Mouse (Mus musculus): ENCODE results near the gene Aldh3b1. TPM values are rescaled to one million over a fixed set of nuclear protein-coding genes. Genes with fewer than 3 reads are reported as not detected.

The Aldh3b1 gene
- polyA plus RNA-seq, 1 experiment from 2014 or later: 0.81 TPM

GRCm38 (mm10) chr19:3884325-3884990 is 45.1 kb downstream of the Aldh3b1 start:
- H3K27ac ChIP-seq (replicated peaks): no peak overlapping the region
- DNase-seq (ENCODE audit: low spot score): no peak
- H3K4me1 ChIP-seq: no peaks in the 10 kb centered on the region
- no peaks in the 10 kb centered on the region for H3K9me3 ChIP-seq
- H3K4me3 ChIP-seq: no peak overlapping the region
- H3K27me3 ChIP-seq (replicated peaks; ENCODE audit: low read depth, poor library complexity, severe bottlenecking): no peaks in the 10 kb centered on the region
- WGBS: 83% methylated on average over 6 of the region's 6 CpGs
- H3K36me3 ChIP-seq (replicated peaks): peaks cover 61% of the 10 kb centered on the region

- Histone ChIP-seq H3K27me3 (replicated peaks; ENCODE audit: low read depth, poor library complexity, severe bottlenecking) (no peaks in the 10 kb centered on the region), H3K27ac (replicated peaks) (no peak overlapping the region), H3K4me1 (no peaks in the 10 kb centered on the region), H3K36me3 (replicated peaks) (peaks cover 52% of the 10 kb centered on the region), H3K4me3 (no peak overlapping the region), H3K9me3 (no peaks in the 10 kb centered on the region)
- no peak for DNase-seq (ENCODE audit: low spot score)
- 84% methylated on average over 4 of the region's 4 CpGs for WGBS
Measured at GRCm38 (mm10) chr19:3882214-3882613, 47.4 kb downstream of the Aldh3b1 start.

GRCm38 (mm10) chr19:3880054-3880848 is 49.4 kb downstream of the Aldh3b1 start:
- WGBS: 90% methylated on average over 6 of the region's 6 CpGs
- H3K36me3 ChIP-seq (replicated peaks): peaks cover 50% of the 10 kb centered on the region
- H3K27ac ChIP-seq (replicated peaks): no peak overlapping the region
- H3K9me3 ChIP-seq: no peaks in the 10 kb centered on the region
- no peaks in the 10 kb centered on the region for H3K27me3 ChIP-seq (replicated peaks; ENCODE audit: low read depth, poor library complexity, severe bottlenecking)
- no peak overlapping the region for H3K4me3 ChIP-seq
- H3K4me1 ChIP-seq: no peaks in the 10 kb centered on the region
- DNase-seq (ENCODE audit: low spot score): no peak

- WGBS: 85% methylated on average over 7 of the region's 7 CpGs
- no peak for DNase-seq (ENCODE audit: low spot score)
Measured at GRCm38 (mm10) chr19:3875045-3875444, 54.6 kb downstream of the Aldh3b1 start.

GRCm38 (mm10) chr19:3872373-3872772 is 57.2 kb downstream of the Aldh3b1 start:
- no peaks in the 10 kb centered on the region for H3K27me3 ChIP-seq (replicated peaks; ENCODE audit: low read depth, poor library complexity, severe bottlenecking)
- H3K4me1 ChIP-seq: peaks cover 10% of the 10 kb centered on the region; the same call in 1 of the 2 replicates
- H3K9me3 ChIP-seq: no peaks in the 10 kb centered on the region
- no peak overlapping the region for H3K27ac ChIP-seq (replicated peaks)
- DNase-seq (ENCODE audit: low spot score): no peak
- no peak overlapping the region for H3K4me3 ChIP-seq
- 87% methylated on average over 4 of the region's 4 CpGs for WGBS
- peaks cover 19% of the 10 kb centered on the region for H3K36me3 ChIP-seq (replicated peaks)

More at GRCm38 (mm10) chr19:3875045-3875444, 54.6 kb downstream of the Aldh3b1 start:
- no peaks in the 10 kb centered on the region for H3K27me3 ChIP-seq (replicated peaks; ENCODE audit: low read depth, poor library complexity, severe bottlenecking)
- H3K4me3 ChIP-seq: no peak overlapping the region
- no peaks in the 10 kb centered on the region for H3K9me3 ChIP-seq
- peaks cover 7% of the 10 kb centered on the region; the same call in 1 of the 2 replicates for H3K4me1 ChIP-seq
- H3K27ac ChIP-seq (replicated peaks): no peak overlapping the region
- H3K36me3 ChIP-seq (replicated peaks): peaks cover 27% of the 10 kb centered on the region

- Histone ChIP-seq H3K27me3 (replicated peaks; ENCODE audit: low read depth, poor library complexity, severe bottlenecking) (no peaks in the 10 kb centered on the region), H3K36me3 (replicated peaks) (peaks cover 19% of the 10 kb centered on the region), H3K4me1 (peaks cover 10% of the 10 kb centered on the region; the same call in 1 of the 2 replicates), H3K4me3 (no peak overlapping the region), H3K27ac (replicated peaks) (no peak overlapping the region), H3K9me3 (no peaks in the 10 kb centered on the region)
- DNase-seq (ENCODE audit: low spot score): no peak
Measured at GRCm38 (mm10) chr19:3871468-3871867, 58.1 kb downstream of the Aldh3b1 start.

- Histone ChIP-seq H3K36me3 (replicated peaks) (peaks cover 37% of the 10 kb centered on the region), H3K4me1 (peaks cover 10% of the 10 kb centered on the region; the same call in 1 of the 2 replicates), H3K4me3 (no peak overlapping the region), H3K27me3 (replicated peaks; ENCODE audit: low read depth, poor library complexity, severe bottlenecking) (no peaks in the 10 kb centered on the region), H3K27ac (replicated peaks) (no peak overlapping the region), H3K9me3 (peaks cover 10% of the 10 kb centered on the region; the same call in 1 of the 2 replicates)
- 85% methylated on average over 1 of the region's 1 CpGs for WGBS
- DNase-seq (ENCODE audit: low spot score): no peak
Measured at GRCm38 (mm10) chr19:3868290-3868689, 61.3 kb downstream of the Aldh3b1 start.

- Histone ChIP-seq H3K27me3 (replicated peaks; ENCODE audit: low read depth, poor library complexity, severe bottlenecking) (no peaks in the 10 kb centered on the region), H3K4me3 (no peak overlapping the region), H3K36me3 (replicated peaks) (peaks cover 52% of the 10 kb centered on the region), H3K27ac (replicated peaks) (no peak overlapping the region), H3K4me1 (peaks cover 3% of the 10 kb centered on the region; the same call in 1 of the 2 replicates), H3K9me3 (peaks cover 10% of the 10 kb centered on the region; the same call in 1 of the 2 replicates)
- WGBS: 87% methylated on average over 2 of the region's 2 CpGs
- DNase-seq (ENCODE audit: low spot score): no peak
Measured at GRCm38 (mm10) chr19:3864960-3865359, 64.6 kb downstream of the Aldh3b1 start.

Other genes with a start within 250 kb of the Aldh3b1 start
- 5.5 and 5.6 TPM in 2 replicates for gene Lrp5, start 243.2 kb downstream of the Aldh3b1 start, polyA plus RNA-seq (2016; fragmentation: Nextera tagmentation; extraction: Ambion mirVana)
- gene 1810055G02Rik, start 221.5 kb downstream of the Aldh3b1 start, polyA plus RNA-seq (2016; fragmentation: Nextera tagmentation; extraction: Ambion mirVana): 46.4 and 46.5 TPM in 2 replicates
- 29.4 and 31.2 TPM in 2 replicates for gene Kmt5b, start 162.4 kb downstream of the Aldh3b1 start, polyA plus RNA-seq (2016; fragmentation: Nextera tagmentation; extraction: Ambion mirVana)
- 50.0 and 51.8 TPM in 2 replicates for gene Chka, start 78.0 kb downstream of the Aldh3b1 start, polyA plus RNA-seq (2016; fragmentation: Nextera tagmentation; extraction: Ambion mirVana)
- gene Tcirg1, start 22.7 kb downstream of the Aldh3b1 start, polyA plus RNA-seq (2016; fragmentation: Nextera tagmentation; extraction: Ambion mirVana): 28.0 and 28.8 TPM in 2 replicates
- 250 and 258 TPM in 2 replicates for gene Ndufs8, start 17.0 kb downstream of the Aldh3b1 start, polyA plus RNA-seq (2016; fragmentation: Nextera tagmentation; extraction: Ambion mirVana)
- gene Unc93b1, start 5.4 kb upstream of the Aldh3b1 start, polyA plus RNA-seq (2016; fragmentation: Nextera tagmentation; extraction: Ambion mirVana): 7.3 and 8.4 TPM in 2 replicates
- not detected in 2 replicates for gene Aldh3b3, start 28.8 kb upstream of the Aldh3b1 start, polyA plus RNA-seq (2016; fragmentation: Nextera tagmentation; extraction: Ambion mirVana)
- 1.1 and 1.2 TPM in 2 replicates for gene Aldh3b2, start 42.5 kb upstream of the Aldh3b1 start, polyA plus RNA-seq (2016; fragmentation: Nextera tagmentation; extraction: Ambion mirVana)
- 3.1 and 3.2 TPM in 2 replicates for gene Acy3, start 56.8 kb upstream of the Aldh3b1 start, polyA plus RNA-seq (2016; fragmentation: Nextera tagmentation; extraction: Ambion mirVana)
- gene Tbx10, start 62.9 kb upstream of the Aldh3b1 start, polyA plus RNA-seq (2016; fragmentation: Nextera tagmentation; extraction: Ambion mirVana): 0.21 and 1.0 TPM in 2 replicates
- gene Nudt8, start 70.8 kb upstream of the Aldh3b1 start, polyA plus RNA-seq (2016; fragmentation: Nextera tagmentation; extraction: Ambion mirVana): 30.6 and 31.6 TPM in 2 replicates
- gene Gm49405, start 70.8 kb upstream of the Aldh3b1 start, polyA plus RNA-seq (2016; fragmentation: Nextera tagmentation; extraction: Ambion mirVana): 4.5 and 4.6 TPM in 2 replicates
- 4.7 and 5.7 TPM in 2 replicates for gene Doc2g, start 73.5 kb upstream of the Aldh3b1 start, polyA plus RNA-seq (2016; fragmentation: Nextera tagmentation; extraction: Ambion mirVana)
- 211 and 217 TPM in 2 replicates for gene Ndufv1, start 83.0 kb upstream of the Aldh3b1 start, polyA plus RNA-seq (2016; fragmentation: Nextera tagmentation; extraction: Ambion mirVana)
- 456 and 458 TPM in 2 replicates for gene Gstp1, start 108.2 kb upstream of the Aldh3b1 start, polyA plus RNA-seq (2016; fragmentation: Nextera tagmentation; extraction: Ambion mirVana)
- gene Gstp2, start 116.2 kb upstream of the Aldh3b1 start, polyA plus RNA-seq (2016; fragmentation: Nextera tagmentation; extraction: Ambion mirVana): 3.7 and 9.1 TPM in 2 replicates
- gene Gstp3, start 129.8 kb upstream of the Aldh3b1 start, polyA plus RNA-seq (2016; fragmentation: Nextera tagmentation; extraction: Ambion mirVana): not detected in 2 replicates
- not detected in 2 replicates for gene Cabp2, start 151.8 kb upstream of the Aldh3b1 start, polyA plus RNA-seq (2016; fragmentation: Nextera tagmentation; extraction: Ambion mirVana)
- gene Cdk2ap2, start 167.4 kb upstream of the Aldh3b1 start, polyA plus RNA-seq (2016; fragmentation: Nextera tagmentation; extraction: Ambion mirVana): 77.2 and 80.2 TPM in 2 replicates
- gene Pitpnm1, start 170.2 kb upstream of the Aldh3b1 start, polyA plus RNA-seq (2016; fragmentation: Nextera tagmentation; extraction: Ambion mirVana): 9.9 and 11.0 TPM in 2 replicates
- gene Aip, start 196.1 kb upstream of the Aldh3b1 start, polyA plus RNA-seq (2016; fragmentation: Nextera tagmentation; extraction: Ambion mirVana): 70.9 and 71.1 TPM in 2 replicates
- gene Gpr152, start 210.0 kb upstream of the Aldh3b1 start, polyA plus RNA-seq (2016; fragmentation: Nextera tagmentation; extraction: Ambion mirVana): not detected in 2 replicates
- gene Cabp4, start 214.2 kb upstream of the Aldh3b1 start, polyA plus RNA-seq (2016; fragmentation: Nextera tagmentation; extraction: Ambion mirVana): 0.14 TPM in 1 of 2 replicates, not detected in the other
- 130 and 134 TPM in 2 replicates for gene Coro1b, start 218.8 kb upstream of the Aldh3b1 start, polyA plus RNA-seq (2016; fragmentation: Nextera tagmentation; extraction: Ambion mirVana)
- 0.58 TPM in 1 of 2 replicates, not detected in the other for gene Ptprcap, start 223.8 kb upstream of the Aldh3b1 start, polyA plus RNA-seq (2016; fragmentation: Nextera tagmentation; extraction: Ambion mirVana)
- 66.1 and 68.5 TPM in 2 replicates for gene Rps6kb2, start 233.5 kb upstream of the Aldh3b1 start, polyA plus RNA-seq (2016; fragmentation: Nextera tagmentation; extraction: Ambion mirVana)
- 2.7 and 4.4 TPM in 2 replicates for gene Carns1, start 245.7 kb upstream of the Aldh3b1 start, polyA plus RNA-seq (2016; fragmentation: Nextera tagmentation; extraction: Ambion mirVana)